Mouse (Mus musculus): ENCODE measurements at regions not wholly inside any gene's neighbourhood (a gene's known extent, or its start where the extent isn't known, plus 50 kb on each side); places are given as distances from the start of the nearest gene placed in this dataset.

DNA sequence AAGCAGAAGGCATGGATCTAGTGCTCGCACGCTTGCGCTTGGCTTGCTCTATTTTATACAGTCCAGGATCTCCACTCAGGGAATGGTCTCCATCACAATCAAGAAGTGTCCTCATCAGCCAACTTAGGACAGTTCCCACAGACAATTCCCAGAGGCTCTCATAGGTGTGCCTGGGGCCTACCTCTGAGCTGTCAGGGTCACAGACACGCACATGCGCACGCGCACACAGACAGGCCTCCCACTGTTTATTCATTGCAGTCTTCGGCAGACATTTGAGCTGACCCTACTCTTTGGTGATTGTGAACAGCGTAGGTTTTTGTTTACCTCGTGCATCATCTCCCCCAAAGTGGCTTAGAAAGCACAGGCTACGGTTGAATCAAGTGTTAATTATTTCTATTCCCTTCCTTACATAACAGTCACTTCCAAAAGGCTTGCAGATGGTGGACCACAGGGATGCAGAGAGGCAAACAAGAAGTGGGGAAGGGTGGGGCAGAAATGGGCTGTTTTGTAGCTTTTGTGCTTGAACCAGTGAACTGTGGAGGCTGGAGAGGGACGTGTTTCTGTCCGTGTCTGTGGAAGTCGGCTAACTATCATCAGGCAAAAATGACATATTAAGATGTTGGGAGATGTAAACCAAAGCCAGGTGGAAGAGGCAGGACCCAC lies 53.5 kb upstream of the Smg1 start:
- Histone ChIP-seq H3K27me3 (no peaks in the 10 kb centered on the region), H3K36me3 (no peaks in the 10 kb centered on the region), H3K4me1 (peaks cover 9% of the 10 kb centered on the region), H3K27ac (no peak overlapping the region), H3K4me3 (no peak overlapping the region), H3K9me3 (replicated peaks) (peaks cover 9% of the 10 kb centered on the region; the same call in 1 of the 2 replicates), H3K9ac (no peak overlapping the region), H3K4me2 (replicated peaks) (peak overlapping the region; percentile 30)
- peak; percentile 38; the same call in 1 of the 2 replicates for ATAC-seq (ENCODE audit: low FRiP score)
- WGBS, result 51% methylated on average over 14 of the region's 14 CpGs

DNA sequence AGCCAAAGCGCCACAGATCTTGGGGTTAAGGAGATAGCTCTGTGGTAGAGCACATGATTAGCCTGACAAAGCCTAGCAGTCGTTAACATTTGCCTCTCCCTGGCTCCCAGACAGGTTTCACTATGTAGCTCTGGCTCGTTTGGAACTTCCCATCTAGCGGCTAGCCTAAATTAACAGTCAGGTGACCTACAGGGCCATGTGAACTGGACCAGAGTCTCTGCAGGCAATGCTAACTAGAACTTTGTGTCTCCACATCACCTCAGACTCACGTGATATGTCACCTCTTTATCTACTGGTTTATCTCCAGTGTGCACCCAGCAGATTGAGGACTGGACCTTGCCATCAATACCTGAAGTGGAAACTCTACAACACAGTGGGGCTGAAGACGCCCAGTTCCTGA lies 52.4 kb upstream of the Smg1 start:
- 82% methylated on average over 6 of the region's 6 CpGs for WGBS
- peaks cover 9% of the 10 kb centered on the region; the same call in 1 of the 2 replicates for H3K9me3 ChIP-seq (replicated peaks)
- H3K27ac ChIP-seq, result no peak overlapping the region
- peaks cover 9% of the 10 kb centered on the region for H3K4me1 ChIP-seq
- no peak for ATAC-seq (ENCODE audit: low FRiP score)
- H3K36me3 ChIP-seq, result no peaks in the 10 kb centered on the region
- no peak overlapping the region for H3K4me2 ChIP-seq (replicated peaks)
- H3K4me3 ChIP-seq, result no peak overlapping the region
- no peaks in the 10 kb centered on the region for H3K27me3 ChIP-seq
- no peak overlapping the region for H3K9ac ChIP-seq

DNA sequence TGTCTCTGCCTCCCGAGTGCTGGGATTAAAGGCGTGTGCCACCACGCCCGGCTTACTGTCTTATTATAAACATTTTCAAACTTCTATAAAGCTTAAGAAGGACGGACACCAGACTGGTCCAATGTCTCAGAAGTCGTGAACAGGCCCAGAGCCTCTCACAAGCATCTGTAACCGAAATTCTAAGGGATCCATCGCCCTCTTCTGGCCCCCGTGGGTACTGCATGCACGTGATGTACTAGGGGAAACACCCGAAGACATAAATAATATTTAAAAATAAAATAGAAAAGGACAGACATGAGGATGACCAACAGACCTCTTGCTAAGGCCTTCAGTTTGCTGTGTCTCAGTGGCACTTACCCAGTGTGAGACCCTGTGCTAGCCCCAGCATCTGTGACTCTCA lies 51.8 kb upstream of the Smg1 start:
- Histone ChIP-seq H3K4me2 (replicated peaks) (no peak overlapping the region), H3K9me3 (replicated peaks) (peaks cover 9% of the 10 kb centered on the region; the same call in 1 of the 2 replicates), H3K27ac (no peak overlapping the region), H3K27me3 (no peaks in the 10 kb centered on the region), H3K9ac (no peak overlapping the region), H3K4me1 (peaks cover 6% of the 10 kb centered on the region), H3K36me3 (no peaks in the 10 kb centered on the region), H3K4me3 (no peak overlapping the region)
- WGBS, result 76% methylated on average over 11 of the region's 11 CpGs
- no peak for ATAC-seq (ENCODE audit: low FRiP score)

DNA sequence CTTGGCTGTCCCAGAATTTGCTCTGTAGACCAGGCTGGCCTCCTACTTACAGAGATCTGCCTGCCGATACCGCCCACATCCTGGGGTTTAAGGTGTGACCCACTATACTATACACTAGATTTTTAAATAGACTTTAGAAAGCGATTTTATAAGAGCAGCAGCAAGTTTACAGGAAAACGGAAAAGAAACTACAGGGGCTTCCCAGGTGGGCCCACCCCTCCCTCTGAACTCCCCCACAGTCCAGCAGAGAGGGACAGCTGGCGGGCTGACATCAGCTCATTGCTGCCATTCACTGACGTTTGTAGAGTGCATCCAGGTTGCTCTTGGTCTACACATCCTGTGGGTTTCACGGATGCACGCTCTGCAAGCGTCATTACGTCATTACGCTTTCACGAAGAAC lies 51.2 kb upstream of the Smg1 start:
- Histone ChIP-seq H3K4me1 (peaks cover 6% of the 10 kb centered on the region), H3K4me3 (no peak overlapping the region), H3K27ac (no peak overlapping the region), H3K9ac (no peak overlapping the region), H3K9me3 (replicated peaks) (peaks cover 9% of the 10 kb centered on the region; the same call in 1 of the 2 replicates), H3K36me3 (no peaks in the 10 kb centered on the region), H3K4me2 (replicated peaks) (no peak overlapping the region), H3K27me3 (no peaks in the 10 kb centered on the region)
- no peak for ATAC-seq (ENCODE audit: low FRiP score)
- 94% methylated on average over 12 of the region's 12 CpGs for WGBS
